Mouse (Mus musculus) liver, embryonic 11.5 days (tissue): ENCODE results near the gene Ppp2r3a. TPM values are rescaled to one million over a fixed set of nuclear protein-coding genes. Genes with fewer than 3 reads are reported as not detected.

Source experiments
- ATAC-seq: fragments of 200-750 bp; cut with Nextera tagmentation; replicated peaks from 2 replicates; pipeline ENCODE4 v1.8.0; 2017; ENCODE audit warnings: moderate number of reproducible peaks, mild to moderate bottlenecking, moderate TSS enrichment, moderate library complexity; ENCODE audit not compliant: low FRiP score
- DNase-seq: peaks from one replicate; pipeline ENCODE4 v3.0.0-alpha.2; 2017; ENCODE audit warnings: low spot score
- H3K27ac ChIP-seq: fragments of 300-500 bp; sonication (generic); 2 replicates; pipeline ENCODE4 v1.5.1; 2014; ENCODE audit warnings: mild to moderate bottlenecking, low read depth, low read length, control low read depth
- H3K27me3 ChIP-seq: fragments of 300-500 bp; sonication (generic); replicated peaks from 2 replicates; pipeline ENCODE4 v1.6.1; 2014; ENCODE audit warnings: low read length, mixed read lengths; ENCODE audit not compliant: control insufficient read depth, insufficient read depth
- H3K36me3 ChIP-seq: fragments of 300-500 bp; sonication (generic); 2 replicates; pipeline ENCODE4 v1.6.1; 2014; ENCODE audit warnings: mild to moderate bottlenecking, low read length, moderate library complexity, mixed read lengths; ENCODE audit not compliant: control insufficient read depth, insufficient read depth
- H3K4me1 ChIP-seq: fragments of 300-500 bp; sonication (generic); replicated peaks from 2 replicates; pipeline ENCODE4 v1.6.1; 2014; ENCODE audit warnings: low read length, mixed read lengths; ENCODE audit not compliant: control insufficient read depth, insufficient read depth
- H3K4me2 ChIP-seq: fragments of 300-500 bp; sonication (generic); 2 replicates; pipeline ENCODE4 v1.6.1; 2014; ENCODE audit warnings: mild to moderate bottlenecking, control low read depth, moderate library complexity
- H3K4me3 ChIP-seq: fragments of 300-500 bp; sonication (generic); 2 replicates; pipeline ENCODE4 v1.5.1; 2014; ENCODE audit warnings: low read depth, low read length, control low read depth
- H3K9ac ChIP-seq: fragments of 300-500 bp; sonication (generic); 2 replicates; pipeline ENCODE4 v1.6.1; 2014; ENCODE audit warnings: low read depth, low read length, control low read depth
- H3K9me3 ChIP-seq: fragments of 300-500 bp; sonication (generic); 2 replicates; pipeline ENCODE4 v1.6.1; 2016; ENCODE audit warnings: low read length, inconsistent platforms, mixed read lengths; ENCODE audit not compliant: control insufficient read depth
- WGBS: fragments of 180-500 bp; shearing (Covaris S2); extraction: QIAGEN DNeasy Blood & Tissue Kit; methylation state at CpG from one replicate; pipeline ENCODE4 v1.1.7; 2014; 5-methylcytosine and 5-hydroxymethylcytosine counted together
- polyA plus RNA-seq: library from polyadenylated mRNA; unstranded; fragments of >200 nt; fragmentation: Nextera tagmentation; extraction: Ambion mirVana; gene quantifications from 2 replicates; pipeline ENCODE4 v1.2.1, GENCODE M21; 2014

Gene Ppp2r3a
- polyA plus RNA-seq, 1 experiment from 2014 or later, result 7.9 TPM

DNA sequence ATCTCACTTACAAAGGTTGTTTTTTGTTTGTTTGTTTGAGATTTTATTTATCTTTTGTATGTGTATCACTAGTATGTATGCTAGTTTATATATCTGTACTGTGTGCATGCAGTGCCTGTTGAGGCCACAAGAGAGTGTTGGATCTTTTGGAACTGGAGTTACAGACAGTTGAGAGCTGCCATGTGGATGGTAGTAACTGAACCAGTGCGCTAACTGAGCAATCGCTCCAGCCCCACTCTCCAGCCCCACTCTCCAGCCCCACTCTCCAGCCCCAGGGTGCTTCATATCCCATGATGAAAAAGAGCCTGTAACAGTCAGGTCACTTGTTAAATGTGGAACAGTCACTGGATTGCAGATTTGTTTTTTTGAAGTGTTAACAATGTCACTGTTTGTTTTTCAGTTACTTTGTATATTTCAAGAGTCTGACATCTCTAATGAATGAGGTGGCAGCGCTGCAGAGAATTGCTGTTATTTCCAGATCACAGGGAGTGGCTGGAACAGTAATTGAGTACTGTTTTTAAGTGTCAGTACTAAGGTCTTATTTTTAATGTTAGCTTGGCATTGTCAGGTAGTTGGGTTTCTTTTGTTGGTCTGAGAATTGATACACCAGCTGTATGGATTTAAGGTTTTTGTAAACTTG is 171.4 kb downstream of the Ppp2r3a start:
- Histone ChIP-seq H3K4me1 (peaks cover 20% of the 10 kb centered on the region), H3K27ac (no peak overlapping the region), H3K36me3 (no peaks in the 10 kb centered on the region), H3K9me3 (no peaks in the 10 kb centered on the region), H3K9ac (no peak overlapping the region), H3K27me3 (no peaks in the 10 kb centered on the region), H3K4me3 (no peak overlapping the region), H3K4me2 (peak overlapping the region; percentile 68)
- WGBS, result 74% methylated on average over 3 of the region's 3 CpGs
- DNase-seq, result no peak
- ATAC-seq, result no peak

DNA sequence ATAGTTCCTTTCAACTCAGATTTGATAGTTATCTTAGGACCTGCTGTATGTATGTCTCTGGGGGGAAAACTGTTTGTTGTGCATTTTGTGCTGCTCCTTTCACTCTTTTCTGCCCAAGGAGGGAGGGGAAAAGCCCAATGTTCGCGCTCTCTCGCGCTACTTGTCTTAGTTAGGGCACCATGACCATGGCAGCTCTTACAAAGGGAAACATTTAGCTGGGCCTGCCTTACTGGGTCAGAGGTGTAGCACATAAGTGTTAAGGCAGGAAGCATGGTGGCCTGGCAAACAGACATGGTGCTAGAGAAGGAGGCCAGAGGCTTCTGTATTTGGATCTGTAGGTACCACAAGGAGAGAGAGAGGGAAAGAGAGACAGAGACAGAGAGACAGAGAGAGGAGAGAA is 173.0 kb downstream of the Ppp2r3a start:
- DNase-seq, result no peak
- H3K4me2 ChIP-seq, result peak overlapping the region; percentile 68
- H3K9me3 ChIP-seq, result no peaks in the 10 kb centered on the region
- no peaks in the 10 kb centered on the region for H3K27me3 ChIP-seq
- WGBS, result 62% methylated on average over 4 of the region's 4 CpGs
- peak overlapping the region; percentile 36 for H3K4me3 ChIP-seq
- H3K9ac ChIP-seq, result peak overlapping the region; percentile 38; the same call in 1 of the 2 replicates
- H3K27ac ChIP-seq, result no peak overlapping the region
- H3K36me3 ChIP-seq, result no peaks in the 10 kb centered on the region
- no peak for ATAC-seq
- peaks cover 20% of the 10 kb centered on the region for H3K4me1 ChIP-seq

DNA sequence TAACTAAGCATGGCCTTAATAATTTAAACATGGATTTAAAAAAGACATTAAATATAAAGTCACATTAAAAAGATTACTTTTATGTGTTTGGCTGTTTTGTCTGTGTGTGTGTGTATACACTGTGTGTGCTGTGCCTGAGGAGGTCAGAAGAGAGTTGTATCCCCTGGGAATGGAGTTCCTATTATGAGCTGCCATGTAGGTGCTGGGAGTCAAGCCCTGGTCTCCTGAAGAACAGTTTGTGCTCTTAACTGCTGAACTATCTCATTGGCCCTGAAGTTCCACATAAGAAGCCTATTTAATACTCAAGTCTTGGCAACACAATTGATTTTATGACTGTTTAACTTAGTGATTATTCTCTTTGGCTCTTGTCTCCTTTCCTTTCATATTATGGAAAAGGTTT is 174.1 kb downstream of the Ppp2r3a start:
- ATAC-seq (no peak), DNase-seq (no peak)
- no peaks in the 10 kb centered on the region for H3K9me3 ChIP-seq
- H3K4me3 ChIP-seq, result peak overlapping the region; percentile 98
- peak overlapping the region; percentile 97 for H3K4me2 ChIP-seq
- H3K4me1 ChIP-seq, result peaks cover 20% of the 10 kb centered on the region
- H3K36me3 ChIP-seq, result no peaks in the 10 kb centered on the region
- H3K27me3 ChIP-seq, result no peaks in the 10 kb centered on the region
- H3K9ac ChIP-seq, result no peak overlapping the region; the same call in 1 of the 2 replicates
- H3K27ac ChIP-seq, result no peak overlapping the region

DNA sequence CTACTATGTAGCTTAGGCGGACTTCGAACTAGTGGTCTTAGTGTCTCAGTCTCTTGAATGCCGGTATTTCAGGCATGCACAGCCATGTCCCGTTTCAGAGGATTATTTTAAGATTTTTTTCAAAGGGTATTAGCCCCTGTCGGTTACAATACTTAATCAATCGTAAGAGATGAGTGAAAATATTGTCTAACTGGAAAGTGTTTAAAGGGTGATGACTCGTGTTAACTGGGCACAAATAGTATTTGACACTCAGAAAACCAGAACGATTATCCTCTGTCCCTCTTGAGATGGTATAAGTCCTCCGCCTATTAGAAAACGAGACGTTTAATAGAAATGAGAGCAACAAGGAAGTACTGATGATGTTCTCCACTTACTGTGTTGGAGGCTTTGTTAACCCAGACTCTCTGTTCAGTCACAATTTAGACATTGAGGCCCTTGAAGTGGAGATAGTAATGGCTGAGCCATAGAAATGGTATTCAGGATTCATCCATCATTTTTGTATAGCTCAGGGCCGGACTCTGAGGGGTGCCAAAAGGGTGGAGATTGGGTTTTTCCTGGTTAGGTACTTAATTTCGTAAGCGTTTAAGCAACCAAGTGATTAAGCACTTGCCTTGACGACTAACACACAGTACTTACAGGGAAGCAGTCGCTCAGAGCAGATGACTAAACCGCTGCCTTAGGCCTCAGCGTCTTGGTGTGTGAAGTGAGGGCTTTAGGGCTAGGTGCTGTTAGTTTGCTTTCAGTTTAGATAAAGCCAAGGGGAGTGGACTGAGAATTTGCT is 175.3 kb downstream of the Ppp2r3a start:
- H3K9me3 ChIP-seq, result no peaks in the 10 kb centered on the region
- peak overlapping the region; percentile 98 for H3K4me3 ChIP-seq
- peaks cover 20% of the 10 kb centered on the region for H3K4me1 ChIP-seq
- no peaks in the 10 kb centered on the region for H3K27me3 ChIP-seq
- H3K27ac ChIP-seq, result no peak overlapping the region
- no peak for DNase-seq
- H3K36me3 ChIP-seq, result no peaks in the 10 kb centered on the region
- peak overlapping the region; percentile 97 for H3K4me2 ChIP-seq
- under 1% methylated on average over 18 of the region's 18 CpGs for WGBS
- peak overlapping the region; percentile 99 for H3K9ac ChIP-seq
- ATAC-seq, result no peak

DNA sequence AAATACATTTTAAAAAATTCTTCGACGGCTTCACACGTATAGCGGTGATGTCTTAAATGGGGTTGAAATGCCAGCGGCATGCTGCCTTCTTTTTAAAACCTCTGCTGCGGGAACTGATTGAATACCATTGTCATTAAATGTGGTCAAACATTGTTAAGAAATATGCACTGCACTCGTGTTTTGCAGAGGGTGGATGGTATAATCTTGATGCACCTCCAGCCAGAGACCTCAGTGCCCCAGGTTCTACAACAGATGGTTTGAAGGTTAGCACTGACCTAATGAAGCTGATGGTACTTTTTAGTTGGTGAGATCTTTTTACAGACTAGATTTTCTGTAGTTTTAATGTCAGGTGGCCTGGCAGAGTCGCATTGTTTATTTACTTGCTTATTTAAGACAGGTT is 175.9 kb downstream of the Ppp2r3a start:
- H3K4me3 ChIP-seq, result peak overlapping the region; percentile 98
- DNase-seq, result no peak
- H3K9me3 ChIP-seq, result no peaks in the 10 kb centered on the region
- no peaks in the 10 kb centered on the region for H3K27me3 ChIP-seq
- H3K4me2 ChIP-seq, result peak overlapping the region; percentile 97
- H3K9ac ChIP-seq, result peak overlapping the region; percentile 99
- H3K36me3 ChIP-seq, result no peaks in the 10 kb centered on the region
- no peak for ATAC-seq
- H3K4me1 ChIP-seq, result peaks cover 20% of the 10 kb centered on the region
- WGBS, result 0% methylated on average over 8 of the region's 8 CpGs
- H3K27ac ChIP-seq, result no peak overlapping the region

DNA sequence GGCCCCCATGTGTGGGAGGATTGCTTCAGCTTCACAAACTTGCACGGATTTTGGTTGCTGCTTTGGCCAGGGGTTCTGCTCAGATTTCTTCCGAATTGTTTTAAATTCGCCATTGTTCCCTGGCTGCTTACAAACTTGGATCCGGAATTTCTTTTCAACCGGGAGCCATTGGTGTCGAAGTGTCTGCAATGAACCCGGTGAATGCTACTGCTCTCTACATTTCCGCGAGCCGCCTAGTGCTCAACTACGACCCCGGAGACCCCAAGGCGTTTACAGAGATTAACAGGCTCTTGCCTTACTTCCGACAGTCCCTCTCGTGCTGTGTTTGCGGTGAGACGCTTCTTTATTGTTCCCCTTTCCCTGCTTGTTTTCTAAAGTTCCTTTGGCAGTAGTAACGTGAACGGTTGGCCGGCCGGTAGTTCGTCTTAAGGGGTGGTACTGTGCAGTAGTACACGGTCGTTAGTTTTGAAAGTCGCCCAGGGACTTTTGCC is 176.5 kb downstream of the Ppp2r3a start:
- H3K4me2 ChIP-seq, result peak overlapping the region; percentile 97
- no peaks in the 10 kb centered on the region for H3K36me3 ChIP-seq
- H3K27me3 ChIP-seq, result no peaks in the 10 kb centered on the region
- peak overlapping the region; percentile 99 for H3K9ac ChIP-seq
- H3K9me3 ChIP-seq, result no peaks in the 10 kb centered on the region
- ATAC-seq, result no peak
- H3K27ac ChIP-seq, result peak overlapping the region; percentile 99
- WGBS, result under 1% methylated on average over 25 of the region's 25 CpGs
- H3K4me1 ChIP-seq, result peaks cover 17% of the 10 kb centered on the region
- peak overlapping the region; percentile 98 for H3K4me3 ChIP-seq
- DNase-seq, result peak; percentile 51

DNA sequence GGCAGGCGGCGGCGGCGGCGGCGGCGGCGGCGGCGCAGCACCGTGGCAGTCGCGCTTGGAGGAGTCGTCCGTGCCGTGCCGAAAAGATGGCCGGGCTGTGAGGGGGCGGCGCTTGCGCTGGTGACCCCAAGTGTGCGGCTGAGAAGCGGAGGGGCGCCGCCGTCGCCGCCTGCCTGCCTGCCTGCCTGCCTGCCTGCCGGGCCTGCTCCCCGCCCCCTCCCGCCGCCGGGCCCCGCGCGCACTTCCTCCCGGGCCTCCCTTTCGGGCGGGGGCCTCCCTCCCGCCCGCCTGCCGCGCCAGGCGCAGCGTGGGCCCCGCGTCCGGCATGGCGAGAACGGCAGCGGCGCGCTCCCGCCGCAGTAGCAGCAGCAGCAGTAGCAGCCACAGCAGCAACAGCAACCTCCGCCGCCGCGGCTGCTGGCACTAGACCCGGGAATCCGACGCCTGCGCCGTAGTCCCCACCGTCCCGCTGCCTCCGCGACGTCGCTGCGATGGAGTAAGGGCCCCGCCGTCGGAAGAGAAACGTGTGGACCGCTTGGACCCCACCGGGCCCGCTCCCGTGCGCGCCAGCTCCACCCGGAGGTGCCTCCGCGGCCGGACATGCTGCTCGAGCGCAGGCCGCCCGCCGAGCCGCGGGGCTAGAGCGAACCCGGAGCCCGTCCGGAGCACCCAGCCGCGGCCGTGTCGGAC is 177.1 kb downstream of the Ppp2r3a start:
- under 1% methylated on average over 79 of the region's 100 CpGs for WGBS
- H3K4me1 ChIP-seq, result peaks cover 16% of the 10 kb centered on the region
- H3K4me2 ChIP-seq, result peak overlapping the region; percentile 97
- DNase-seq (peak; percentile 86), ATAC-seq (peak; percentile 69)
- H3K9me3 ChIP-seq, result no peaks in the 10 kb centered on the region
- H3K9ac ChIP-seq, result peak overlapping the region; percentile 99
- peak overlapping the region; percentile 98 for H3K4me3 ChIP-seq
- H3K27ac ChIP-seq, result peak overlapping the region; percentile 99
- no peaks in the 10 kb centered on the region for H3K27me3 ChIP-seq
- no peaks in the 10 kb centered on the region for H3K36me3 ChIP-seq

DNA sequence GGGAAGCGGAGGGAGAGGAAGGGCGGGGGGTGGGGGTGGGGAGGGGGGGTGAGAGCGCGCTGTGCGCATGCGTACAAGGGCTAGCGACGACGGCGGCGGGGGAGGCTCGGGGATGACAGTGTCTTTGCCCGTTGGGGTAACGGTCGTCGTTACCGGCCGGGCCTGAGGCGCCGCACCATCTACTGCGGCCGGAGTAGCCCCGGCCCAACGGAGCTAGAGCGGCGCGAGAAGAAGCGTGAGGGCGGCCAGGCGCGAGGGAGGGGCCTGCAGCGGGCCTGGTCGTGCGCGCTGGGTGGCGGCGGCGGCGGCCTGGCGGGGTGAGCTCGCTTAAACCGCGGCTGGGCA is 177.6 kb downstream of the Ppp2r3a start, which contains the start of gene Msl2:
TSS of gene Msl2 (plus strand) at position 115 of the 345 bp plus-strand sequence.
- Histone ChIP-seq H3K4me2 (peak within 1 kb of the TSS; percentile 97), H3K36me3 (no peaks in the 10 kb centered on the region), H3K9ac (peak within 1 kb of the TSS; percentile 99), H3K27me3 (no peaks in the 10 kb centered on the region), H3K9me3 (no peaks in the 10 kb centered on the region), H3K4me3 (peak within 1 kb of the TSS; percentile 98), H3K4me1 (peaks cover 11% of the 10 kb centered on the region), H3K27ac (peak within 1 kb of the TSS; percentile 99)
- ATAC-seq (peak; percentile 44; the same call in 1 of the 2 replicates), DNase-seq (no peak)
- 2% methylated on average over 38 of the region's 43 CpGs for WGBS
